Mouse (Mus musculus): Measurements from ENCODE around the gene Sh3pxd2b.

Gene Sh3pxd2b

GRCm38 (mm10) chr11:32373266-32374026 lies 25.8 kb downstream of the Sh3pxd2b start:
- DNase-seq (ENCODE audit: low spot score in 2 of 2) = no peak

GRCm38 (mm10) chr11:32374027-32374589 lies 26.5 kb downstream of the Sh3pxd2b start:
- DNase-seq (ENCODE audit: low spot score in 2 of 2) = no peak

- DNase-seq (ENCODE audit: low spot score in 2 of 2) = no peak
Measured at GRCm38 (mm10) chr11:32375104-32375535, 27.5 kb downstream of the Sh3pxd2b start.

GRCm38 (mm10) chr11:32376086-32376485 lies 28.5 kb downstream of the Sh3pxd2b start:
- no peak for DNase-seq (ENCODE audit: low spot score in 2 of 2)

- no peak for DNase-seq (ENCODE audit: low spot score in 2 of 2)
Measured at GRCm38 (mm10) chr11:32379910-32380309, 32.3 kb downstream of the Sh3pxd2b start.

- DNase-seq (ENCODE audit: low spot score in 2 of 2) = no peak
Measured at GRCm38 (mm10) chr11:32383341-32384134, 35.9 kb downstream of the Sh3pxd2b start.

- DNase-seq (ENCODE audit: low spot score in 2 of 2) = no peak
Measured at GRCm38 (mm10) chr11:32384135-32384801, 36.6 kb downstream of the Sh3pxd2b start.

- no peak for DNase-seq (ENCODE audit: low spot score in 2 of 2)
Measured at GRCm38 (mm10) chr11:32386043-32386442, 38.4 kb downstream of the Sh3pxd2b start.

GRCm38 (mm10) chr11:32388064-32388463 lies 40.4 kb downstream of the Sh3pxd2b start:
- DNase-seq (ENCODE audit: low spot score in 2 of 2) = no peak

- no peak for DNase-seq (ENCODE audit: low spot score in 2 of 2)
Measured at GRCm38 (mm10) chr11:32393095-32393494, 45.5 kb downstream of the Sh3pxd2b start.

GRCm38 (mm10) chr11:32395791-32396190 lies 48.2 kb downstream of the Sh3pxd2b start:
- no peak for DNase-seq (ENCODE audit: low spot score in 2 of 2)

GRCm38 (mm10) chr11:32398446-32398845 lies 50.8 kb downstream of the Sh3pxd2b start:
- no peak for DNase-seq (ENCODE audit: low spot score in 2 of 2)

GRCm38 (mm10) chr11:32399261-32399660 lies 51.6 kb downstream of the Sh3pxd2b start:
- no peak for DNase-seq (ENCODE audit: low spot score in 2 of 2)

- no peak for DNase-seq (ENCODE audit: low spot score in 2 of 2)
Measured at GRCm38 (mm10) chr11:32402712-32403111, 55.1 kb downstream of the Sh3pxd2b start.

- DNase-seq (ENCODE audit: low spot score in 2 of 2) = no peak
Measured at GRCm38 (mm10) chr11:32404708-32405107, 57.1 kb downstream of the Sh3pxd2b start.

GRCm38 (mm10) chr11:32407863-32408262 lies 60.2 kb downstream of the Sh3pxd2b start:
- no peak for DNase-seq (ENCODE audit: low spot score in 2 of 2)

- no peak for DNase-seq (ENCODE audit: low spot score in 2 of 2)
Measured at GRCm38 (mm10) chr11:32409052-32409451, 61.4 kb downstream of the Sh3pxd2b start.

- no peak for DNase-seq (ENCODE audit: low spot score in 2 of 2)
Measured at GRCm38 (mm10) chr11:32409823-32410562, 62.4 kb downstream of the Sh3pxd2b start.

GRCm38 (mm10) chr11:32420001-32420400 lies 72.4 kb downstream of the Sh3pxd2b start:
- no peak for DNase-seq (ENCODE audit: low spot score in 2 of 2)

- no peak for DNase-seq (ENCODE audit: low spot score in 2 of 2)
Measured at GRCm38 (mm10) chr11:32423311-32423710, 75.7 kb downstream of the Sh3pxd2b start.

- no peak for DNase-seq (ENCODE audit: low spot score in 2 of 2)
Measured at GRCm38 (mm10) chr11:32424600-32424999, 77.0 kb downstream of the Sh3pxd2b start.

Data from spleen, postnatal 14 days (tissue).